Mouse (Mus musculus): ENCODE measurements around the gene Pde10a. TPM values are rescaled to one million over a fixed set of nuclear protein-coding genes. Genes with fewer than 3 reads are reported as not detected.
"Not testable (repeated sequence)": the region's sequence is repeated elsewhere in the genome, so short reads cannot be mapped to it uniquely, and the experiment has no call there.

Pde10a gene
- polyA plus RNA-seq, 1 experiment: 3.9 TPM

DNA sequence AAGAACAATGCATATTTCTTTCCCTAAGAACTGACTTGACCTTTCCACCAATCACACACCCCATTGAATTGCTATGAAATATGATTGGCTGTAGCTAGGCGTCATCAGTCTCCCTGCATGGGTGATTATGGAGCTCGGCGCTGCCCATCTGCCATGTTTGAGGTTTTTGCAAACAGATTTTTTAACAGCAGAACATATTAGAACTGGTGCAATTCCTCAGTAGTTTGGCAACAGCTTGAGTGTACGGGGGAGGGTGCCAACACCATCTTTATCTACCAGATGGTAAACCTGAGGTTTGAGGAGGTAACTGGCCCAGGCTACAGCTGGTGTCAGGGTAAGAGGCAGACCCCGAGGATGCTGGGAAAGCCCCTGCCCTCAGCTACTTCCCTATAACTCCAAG, 177.3 kb downstream of the Pde10a start:
- Histone ChIP-seq H3K4me1 (no peaks in the 10 kb centered on the region), H3K36me3 (replicated peaks; ENCODE audit: low read length) (no peaks in the 10 kb centered on the region), H3K27me3 (replicated peaks) (peaks cover 3% of the 10 kb centered on the region), H3K9me3 (peaks cover 5% of the 10 kb centered on the region; the same call in 1 of the 2 replicates), H3K4me3 (replicated peaks) (no peak overlapping the region)
- no peak for TF ChIP-seq FLI1 (IDR thresholded peaks at IDR 0.05; ENCODE audit: low read length)
- no peak for TF ChIP-seq GATA1 (IDR thresholded peaks at IDR 0.05; ENCODE audit: borderline replicate concordance, low read length)

DNA sequence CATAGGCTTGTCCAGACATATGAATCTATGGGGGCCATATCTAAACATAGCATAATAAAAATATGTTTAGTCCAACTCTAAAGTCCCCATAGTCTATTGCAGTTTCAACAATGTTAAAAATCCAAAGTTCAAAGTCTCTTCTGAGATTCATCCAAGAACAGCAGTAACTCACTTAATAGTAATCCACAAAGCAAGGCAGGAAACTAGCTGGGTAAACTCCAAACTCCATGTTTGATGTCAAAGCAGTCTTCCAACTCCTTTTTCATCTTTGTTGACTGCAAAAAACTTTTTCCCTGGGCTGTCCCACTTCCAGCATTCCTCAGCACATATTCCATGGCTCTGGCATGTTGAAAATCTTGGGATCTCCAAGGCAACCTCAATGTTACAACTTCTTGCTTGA, 182.8 kb downstream of the Pde10a start:
- no peak overlapping the region for H3K4me3 ChIP-seq (replicated peaks)
- TF ChIP-seq FLI1 (IDR thresholded peaks at IDR 0.05; ENCODE audit: low read length) (no peak), GATA1 (IDR thresholded peaks at IDR 0.05; ENCODE audit: borderline replicate concordance, low read length) (no peak)
- no peaks in the 10 kb centered on the region for H3K4me1 ChIP-seq
- H3K9me3 ChIP-seq: no peaks in the 10 kb centered on the region; the same call in 1 of the 2 replicates
- no peaks in the 10 kb centered on the region for H3K36me3 ChIP-seq (replicated peaks; ENCODE audit: low read length)
- H3K27me3 ChIP-seq (replicated peaks): no peaks in the 10 kb centered on the region

DNA sequence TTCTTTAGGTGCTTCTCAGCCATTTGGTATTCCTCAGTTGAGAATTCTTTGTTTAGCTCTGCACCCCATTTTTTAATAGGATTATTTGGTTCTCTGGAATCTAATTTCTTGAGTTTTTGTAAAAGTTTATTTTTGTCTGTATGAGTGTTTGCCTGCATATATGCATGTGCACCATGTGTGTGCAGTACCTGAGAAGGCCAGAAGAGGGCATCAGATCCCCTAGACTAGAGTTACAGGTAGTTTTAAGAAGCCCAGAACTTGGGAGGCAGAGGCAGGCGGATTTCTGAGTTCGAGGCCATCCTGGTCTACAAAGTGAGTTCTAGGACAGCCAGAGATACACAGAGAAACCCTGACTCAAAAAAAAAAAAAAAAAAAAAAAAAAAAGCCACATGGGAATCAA, 187.6 kb downstream of the Pde10a start:
- not testable (repeated sequence) for H3K36me3 ChIP-seq (replicated peaks; ENCODE audit: low read length); H3K9me3 ChIP-seq; H3K4me1 ChIP-seq; H3K27me3 ChIP-seq (replicated peaks); H3K4me3 ChIP-seq (replicated peaks)

DNA sequence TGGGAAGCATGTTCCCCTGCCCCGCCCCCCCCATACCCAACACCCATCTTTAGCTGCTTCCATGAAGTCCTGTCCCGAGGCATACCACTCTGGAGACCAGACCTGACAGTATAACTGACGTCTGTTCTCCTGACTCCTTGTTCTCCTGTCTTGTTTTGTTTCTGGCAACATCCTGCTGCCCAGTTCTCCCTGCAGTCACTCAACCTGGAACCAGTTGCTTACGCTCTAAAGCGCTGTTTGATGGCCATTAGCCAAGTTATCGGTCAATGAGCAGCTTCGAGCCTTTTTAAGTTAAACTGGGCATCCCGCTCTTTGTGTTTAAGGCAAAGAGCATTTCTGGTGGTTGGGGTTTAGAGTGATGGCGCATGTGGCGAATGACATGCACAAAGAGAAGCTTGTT, 195.8 kb downstream of the Pde10a start:
- H3K36me3 ChIP-seq (replicated peaks; ENCODE audit: low read length): no peaks in the 10 kb centered on the region
- no peaks in the 10 kb centered on the region for H3K27me3 ChIP-seq (replicated peaks)
- no peak overlapping the region for H3K4me3 ChIP-seq (replicated peaks)
- TF ChIP-seq GATA1 (IDR thresholded peaks at IDR 0.05; ENCODE audit: borderline replicate concordance, low read length) (no peak), FLI1 (IDR thresholded peaks at IDR 0.05; ENCODE audit: low read length) (no peak)
- H3K9me3 ChIP-seq: no peaks in the 10 kb centered on the region
- no peaks in the 10 kb centered on the region for H3K4me1 ChIP-seq

DNA sequence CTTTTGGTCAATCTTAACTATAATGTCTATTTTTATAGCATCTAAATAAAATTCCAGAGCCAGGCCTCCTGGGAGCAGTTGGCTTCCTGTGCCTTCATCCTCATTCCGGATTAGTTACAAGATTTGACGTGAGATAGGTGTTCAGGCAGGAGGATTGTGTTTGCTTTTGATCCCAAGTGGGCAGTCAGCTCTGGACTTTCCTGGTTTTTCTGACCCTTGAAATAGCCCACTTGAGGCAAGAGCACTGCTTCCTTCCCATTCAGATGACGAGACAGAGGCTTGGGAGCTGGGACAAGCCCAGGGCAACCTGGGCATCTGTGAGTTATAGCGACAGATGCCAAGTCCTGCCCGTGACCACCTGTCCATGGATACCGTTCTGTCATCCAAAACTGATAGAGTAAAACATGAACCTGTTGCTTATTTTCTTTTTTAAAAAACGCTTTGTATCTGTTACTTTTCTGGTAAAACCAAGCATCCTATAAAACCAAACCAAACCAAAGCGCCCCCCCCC, 199.3 kb downstream of the Pde10a start:
- H3K36me3 ChIP-seq (replicated peaks; ENCODE audit: low read length): no peaks in the 10 kb centered on the region
- TF ChIP-seq FLI1 (IDR thresholded peaks at IDR 0.05; ENCODE audit: low read length): no peak
- no peak for TF ChIP-seq GATA1 (IDR thresholded peaks at IDR 0.05; ENCODE audit: borderline replicate concordance, low read length)
- H3K4me1 ChIP-seq: no peaks in the 10 kb centered on the region
- no peaks in the 10 kb centered on the region for H3K9me3 ChIP-seq
- H3K27me3 ChIP-seq (replicated peaks): peaks cover 3% of the 10 kb centered on the region
- H3K4me3 ChIP-seq (replicated peaks): no peak overlapping the region

DNA sequence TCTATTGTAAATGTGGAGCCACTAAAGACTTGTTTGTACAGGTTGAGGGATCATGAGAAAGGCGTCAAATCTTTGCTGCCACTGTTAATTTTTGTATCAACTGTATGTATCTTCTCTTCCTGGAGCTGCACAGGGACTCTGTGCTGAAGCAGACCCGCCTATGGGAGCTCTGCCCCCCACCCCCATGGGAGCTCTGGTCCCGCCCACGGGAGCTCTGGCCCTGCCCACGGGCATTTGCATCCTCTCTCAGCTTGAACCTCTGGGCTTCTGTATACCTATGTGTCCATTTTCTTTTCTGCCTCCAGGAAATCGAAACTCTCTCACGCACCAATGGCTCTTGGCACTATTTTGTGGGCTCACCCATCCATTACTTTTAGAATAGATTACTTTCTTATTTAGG, 203.5 kb downstream of the Pde10a start:
- TF ChIP-seq GATA1 (IDR thresholded peaks at IDR 0.05; ENCODE audit: borderline replicate concordance, low read length) (no peak), FLI1 (IDR thresholded peaks at IDR 0.05; ENCODE audit: low read length) (no peak)
- Histone ChIP-seq H3K9me3 (no peaks in the 10 kb centered on the region), H3K4me3 (replicated peaks) (no peak overlapping the region), H3K36me3 (replicated peaks; ENCODE audit: low read length) (no peaks in the 10 kb centered on the region), H3K27me3 (replicated peaks) (peaks cover 7% of the 10 kb centered on the region), H3K4me1 (no peaks in the 10 kb centered on the region)

DNA sequence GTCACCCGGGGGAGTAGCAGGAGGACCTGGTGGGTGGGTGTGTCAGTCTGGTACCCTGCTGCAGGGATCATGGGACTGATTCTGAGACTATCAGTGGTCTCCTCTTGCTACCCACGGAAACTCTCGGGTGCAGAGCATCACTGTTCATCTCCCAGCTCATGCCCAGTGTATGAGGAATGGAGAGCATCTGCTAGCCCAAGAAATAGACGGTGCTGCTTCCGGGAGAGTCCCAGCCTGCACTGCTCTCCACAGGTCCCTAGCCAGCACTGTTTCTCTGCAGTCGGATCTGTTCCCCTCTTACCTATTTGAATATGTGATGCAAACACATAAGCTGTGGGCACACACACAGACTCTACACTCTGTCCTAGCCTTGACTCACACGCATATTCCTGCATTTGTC, 204.6 kb downstream of the Pde10a start:
- Histone ChIP-seq H3K9me3 (no peaks in the 10 kb centered on the region), H3K4me3 (replicated peaks) (no peak overlapping the region), H3K36me3 (replicated peaks; ENCODE audit: low read length) (no peaks in the 10 kb centered on the region), H3K27me3 (replicated peaks) (peaks cover 9% of the 10 kb centered on the region), H3K4me1 (no peaks in the 10 kb centered on the region)
- TF ChIP-seq GATA1 (IDR thresholded peaks at IDR 0.05; ENCODE audit: borderline replicate concordance, low read length) (no peak), FLI1 (IDR thresholded peaks at IDR 0.05; ENCODE audit: low read length) (no peak)

DNA sequence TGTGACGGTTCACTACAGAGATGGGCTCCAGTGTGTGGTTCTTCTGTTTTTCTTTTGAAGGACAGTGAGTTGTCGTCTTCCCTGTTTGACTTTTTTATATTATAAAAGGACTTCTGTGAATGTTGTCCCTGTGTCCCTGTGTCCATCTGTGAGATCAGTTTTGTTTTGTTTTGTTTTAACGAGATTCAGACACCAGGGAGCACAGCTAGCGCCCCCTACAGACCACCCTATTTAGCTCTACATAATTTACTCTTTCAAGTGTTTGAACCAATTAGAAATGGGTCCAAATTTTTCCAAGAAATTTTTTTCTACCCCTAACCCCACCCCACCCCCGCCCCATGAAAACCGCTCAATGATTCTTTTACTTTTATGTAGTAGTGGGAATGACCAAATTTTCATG, 205.9 kb downstream of the Pde10a start:
- H3K27me3 ChIP-seq (replicated peaks): peaks cover 9% of the 10 kb centered on the region
- no peaks in the 10 kb centered on the region for H3K9me3 ChIP-seq
- H3K4me3 ChIP-seq (replicated peaks): no peak overlapping the region
- no peaks in the 10 kb centered on the region for H3K36me3 ChIP-seq (replicated peaks; ENCODE audit: low read length)
- TF ChIP-seq FLI1 (IDR thresholded peaks at IDR 0.05; ENCODE audit: low read length) (no peak), GATA1 (IDR thresholded peaks at IDR 0.05; ENCODE audit: borderline replicate concordance, low read length) (no peak)
- no peaks in the 10 kb centered on the region for H3K4me1 ChIP-seq

DNA sequence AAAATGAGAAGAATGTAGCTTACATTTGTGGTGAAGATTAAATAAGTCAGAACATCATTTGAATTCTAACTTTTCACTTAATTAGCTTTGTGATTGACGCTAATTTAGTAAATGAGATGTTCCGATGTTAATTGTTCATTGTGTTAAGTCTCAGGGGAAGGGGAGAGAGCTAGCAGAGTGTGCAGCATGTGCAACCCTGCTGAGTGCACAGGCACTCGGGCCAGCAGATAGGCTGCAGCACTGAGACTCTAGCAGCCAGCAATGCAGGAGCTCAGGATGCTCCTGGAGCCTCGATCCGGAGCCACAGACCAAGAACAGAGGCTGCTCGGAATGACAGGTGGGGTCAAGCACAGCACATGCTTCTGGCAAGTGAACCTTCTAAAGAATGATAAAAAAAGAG, 211.1 kb downstream of the Pde10a start:
- H3K36me3 ChIP-seq (replicated peaks; ENCODE audit: low read length): no peaks in the 10 kb centered on the region
- peaks cover 6% of the 10 kb centered on the region; the same call in 1 of the 2 replicates for H3K4me1 ChIP-seq
- H3K27me3 ChIP-seq (replicated peaks): peaks cover 9% of the 10 kb centered on the region
- peaks cover 3% of the 10 kb centered on the region for H3K9me3 ChIP-seq
- H3K4me3 ChIP-seq (replicated peaks): no peak overlapping the region
- TF ChIP-seq FLI1 (IDR thresholded peaks at IDR 0.05; ENCODE audit: low read length) (no peak), GATA1 (IDR thresholded peaks at IDR 0.05; ENCODE audit: borderline replicate concordance, low read length) (no peak)

DNA sequence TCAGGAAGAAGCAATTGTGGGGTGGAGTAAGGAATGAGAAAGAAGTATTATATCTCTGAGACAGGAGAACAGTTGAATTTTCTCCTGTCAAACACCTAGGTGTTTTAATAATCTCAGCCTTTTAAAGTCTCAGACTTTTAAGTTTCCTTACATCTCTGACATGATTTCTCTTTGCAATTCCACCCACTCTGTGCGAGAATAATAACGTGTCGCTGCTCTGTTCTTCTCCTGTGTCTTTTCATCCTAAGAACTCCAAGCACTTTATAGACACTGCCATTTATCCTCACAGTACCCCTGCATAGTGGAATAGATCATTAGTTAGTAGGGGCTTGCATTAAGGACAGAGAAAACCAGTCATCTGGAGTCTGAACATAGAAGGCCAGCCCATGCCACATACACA, 217.6 kb downstream of the Pde10a start:
- Histone ChIP-seq H3K4me3 (replicated peaks) (no peak overlapping the region), H3K36me3 (replicated peaks; ENCODE audit: low read length) (no peaks in the 10 kb centered on the region), H3K27me3 (replicated peaks) (peaks cover 15% of the 10 kb centered on the region), H3K4me1 (no peaks in the 10 kb centered on the region), H3K9me3 (peaks cover 3% of the 10 kb centered on the region)
- TF ChIP-seq FLI1 (IDR thresholded peaks at IDR 0.05; ENCODE audit: low read length): no peak
- no peak for TF ChIP-seq GATA1 (IDR thresholded peaks at IDR 0.05; ENCODE audit: borderline replicate concordance, low read length)

DNA sequence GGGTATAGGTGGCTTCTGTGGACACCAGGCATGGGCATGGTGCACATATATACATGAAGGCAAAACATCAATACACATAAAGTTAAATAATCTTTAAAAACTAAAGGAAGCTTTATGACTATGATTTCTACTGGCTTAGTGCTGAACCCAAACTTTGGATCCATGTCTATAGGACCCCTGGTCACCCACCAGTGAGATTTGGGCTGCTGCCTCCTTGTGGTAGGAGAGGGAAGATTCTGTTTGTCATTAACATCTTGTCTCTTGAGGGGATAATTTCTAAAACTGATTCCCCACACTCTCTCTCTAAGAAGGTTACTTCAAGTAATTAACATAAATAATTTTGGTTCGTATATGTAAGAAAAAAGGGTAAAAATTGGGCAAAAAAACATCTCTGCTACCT, 220.2 kb downstream of the Pde10a start:
- TF ChIP-seq FLI1 (IDR thresholded peaks at IDR 0.05; ENCODE audit: low read length): no peak
- no peak for TF ChIP-seq GATA1 (IDR thresholded peaks at IDR 0.05; ENCODE audit: borderline replicate concordance, low read length)
- Histone ChIP-seq H3K36me3 (replicated peaks; ENCODE audit: low read length) (no peaks in the 10 kb centered on the region), H3K9me3 (peaks cover 3% of the 10 kb centered on the region), H3K4me1 (no peaks in the 10 kb centered on the region), H3K27me3 (replicated peaks) (peaks cover 21% of the 10 kb centered on the region), H3K4me3 (replicated peaks) (no peak overlapping the region)

Measured in megakaryocyte, embryonic 14.5 days (primary cell).